Mouse (Mus musculus) ES-Bruce4 (cell line): ENCODE data around the gene Sgsm3.

Experiments
- CTCF ChIP-seq: IDR thresholded peaks from one replicate; pipeline ENCODE4 v1.8.1; 2011; ENCODE audit warnings: low read depth, low read length
- EP300 ChIP-seq: IDR thresholded peaks from 2 replicates; pipeline ENCODE4 v1.6.1; 2011; ENCODE audit warnings: low read depth, low read length; ENCODE audit not compliant: insufficient read depth
- POLR2A ChIP-seq: IDR thresholded peaks from one replicate; pipeline ENCODE4 v1.8.1; 2011; ENCODE audit warnings: low read length; ENCODE audit not compliant: insufficient read depth

DNA sequence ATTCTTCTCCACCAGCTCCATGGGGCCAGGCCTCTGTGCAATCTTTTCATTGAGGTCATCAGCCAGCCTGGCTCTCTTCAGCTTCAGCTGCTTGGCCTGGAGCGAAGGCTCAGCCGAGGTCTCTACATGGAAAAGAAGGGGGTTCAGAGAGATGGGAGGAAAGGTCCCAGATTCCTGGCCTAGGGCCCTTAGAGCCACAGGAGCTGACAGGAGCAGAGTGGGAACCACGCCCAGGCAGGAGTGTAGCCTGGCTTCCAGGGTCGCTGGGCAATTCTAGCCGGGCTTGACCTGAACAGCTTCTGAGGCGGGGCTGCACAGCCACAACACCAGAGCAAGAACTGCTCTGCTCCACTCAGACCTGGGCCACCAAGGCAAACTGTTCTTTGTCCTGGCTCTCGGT is 44.9 kb downstream of the Sgsm3 start:
- TF ChIP-seq CTCF (no peak), POLR2A (no peak), EP300 (no peak)
